Mouse (Mus musculus): ENCODE measurements around the gene Aspg. TPM values are rescaled to one million over a fixed set of nuclear protein-coding genes. Genes with fewer than 3 reads are reported as not detected.

The Aspg gene
- polyA plus RNA-seq, 1 experiment from 2014 or later, result 26.8 TPM

- Histone ChIP-seq H3K9me3 (no peaks in the 10 kb centered on the region), H3K27me3 (replicated peaks) (no peaks in the 10 kb centered on the region), H3K4me3 (replicated peaks) (no peak overlapping the region), H3K4me2 (replicated peaks) (no peak overlapping the region), H3K9ac (no peak overlapping the region), H3K4me1 (replicated peaks) (peaks cover 15% of the 10 kb centered on the region; the same call in 1 of the 2 replicates), H3K36me3 (no peaks in the 10 kb centered on the region), H3K27ac (no peak overlapping the region)
- ATAC-seq, result no peak
- WGBS, result 84% methylated on average over 6 of the region's 6 CpGs
These were observed 50.3 kb downstream of the Aspg start for GRCm38 (mm10) chr12:112156804-112157203.

GRCm38 (mm10) chr12:112158246-112158645 lies 51.8 kb downstream of the Aspg start:
- H3K4me1 ChIP-seq (replicated peaks), result peaks cover 15% of the 10 kb centered on the region; the same call in 1 of the 2 replicates
- H3K27me3 ChIP-seq (replicated peaks), result no peaks in the 10 kb centered on the region
- H3K27ac ChIP-seq, result no peak overlapping the region
- H3K9me3 ChIP-seq, result no peaks in the 10 kb centered on the region
- H3K4me2 ChIP-seq (replicated peaks), result no peak overlapping the region
- no peaks in the 10 kb centered on the region for H3K36me3 ChIP-seq
- no peak overlapping the region for H3K4me3 ChIP-seq (replicated peaks)
- ATAC-seq, result peak; percentile 44; the same call in 1 of the 2 replicates
- 48% methylated on average over 8 of the region's 8 CpGs for WGBS
- H3K9ac ChIP-seq, result no peak overlapping the region

GRCm38 (mm10) chr12:112158784-112159183 lies 52.3 kb downstream of the Aspg start:
- no peak overlapping the region for H3K4me3 ChIP-seq (replicated peaks)
- H3K4me1 ChIP-seq (replicated peaks), result peaks cover 17% of the 10 kb centered on the region; the same call in 1 of the 2 replicates
- H3K9me3 ChIP-seq, result no peaks in the 10 kb centered on the region
- no peak overlapping the region for H3K9ac ChIP-seq
- H3K4me2 ChIP-seq (replicated peaks), result no peak overlapping the region
- no peaks in the 10 kb centered on the region for H3K27me3 ChIP-seq (replicated peaks)
- no peaks in the 10 kb centered on the region for H3K36me3 ChIP-seq
- H3K27ac ChIP-seq, result no peak overlapping the region
- ATAC-seq, result peak; percentile 73

- peak; percentile 65 for ATAC-seq
- WGBS, result 39% methylated on average over 16 of the region's 16 CpGs
- Histone ChIP-seq H3K4me1 (replicated peaks) (peaks cover 18% of the 10 kb centered on the region), H3K4me2 (replicated peaks) (0 out of 2 replicates have a peak overlapping the region, but pooled peaks have one; percentile 7), H3K9me3 (no peaks in the 10 kb centered on the region), H3K9ac (no peak overlapping the region), H3K36me3 (no peaks in the 10 kb centered on the region), H3K27me3 (replicated peaks) (no peaks in the 10 kb centered on the region), H3K27ac (peak overlapping the region; percentile 49; the same call in 1 of the 2 replicates), H3K4me3 (replicated peaks) (no peak overlapping the region)
These were observed 57.7 kb downstream of the Aspg start for GRCm38 (mm10) chr12:112163981-112164839.

GRCm38 (mm10) chr12:112164840-112165219 lies 58.4 kb downstream of the Aspg start:
- ATAC-seq, result peak; percentile 78
- WGBS, result 54% methylated on average over 6 of the region's 6 CpGs
- H3K4me1 ChIP-seq (replicated peaks), result peaks cover 23% of the 10 kb centered on the region
- H3K9ac ChIP-seq, result no peak overlapping the region
- H3K27ac ChIP-seq, result peak overlapping the region; percentile 49; the same call in 1 of the 2 replicates
- no peak overlapping the region for H3K4me3 ChIP-seq (replicated peaks)
- H3K36me3 ChIP-seq, result no peaks in the 10 kb centered on the region
- no peaks in the 10 kb centered on the region for H3K9me3 ChIP-seq
- H3K27me3 ChIP-seq (replicated peaks), result no peaks in the 10 kb centered on the region
- H3K4me2 ChIP-seq (replicated peaks), result 0 out of 2 replicates have a peak overlapping the region, but pooled peaks have one; percentile 7

- peak; percentile 60 for ATAC-seq
- Histone ChIP-seq H3K27ac (no peak overlapping the region), H3K4me2 (replicated peaks) (no peak overlapping the region), H3K27me3 (replicated peaks) (no peaks in the 10 kb centered on the region), H3K4me3 (replicated peaks) (no peak overlapping the region), H3K9ac (no peak overlapping the region), H3K4me1 (replicated peaks) (peaks cover 20% of the 10 kb centered on the region), H3K36me3 (no peaks in the 10 kb centered on the region), H3K9me3 (no peaks in the 10 kb centered on the region)
- WGBS, result 55% methylated on average over 5 of the region's 5 CpGs
These were observed 62.8 kb downstream of the Aspg start for GRCm38 (mm10) chr12:112169240-112169639.

- no peak overlapping the region for H3K9ac ChIP-seq
- WGBS, result 50% methylated on average over 20 of the region's 20 CpGs
- no peak overlapping the region for H3K4me3 ChIP-seq (replicated peaks)
- no peaks in the 10 kb centered on the region for H3K36me3 ChIP-seq
- H3K9me3 ChIP-seq, result no peaks in the 10 kb centered on the region
- H3K27me3 ChIP-seq (replicated peaks), result no peaks in the 10 kb centered on the region
- peaks cover 11% of the 10 kb centered on the region for H3K4me1 ChIP-seq (replicated peaks)
- ATAC-seq, result no peak
- no peak overlapping the region for H3K27ac ChIP-seq
- H3K4me2 ChIP-seq (replicated peaks), result no peak overlapping the region
These were observed 64.4 kb downstream of the Aspg start for GRCm38 (mm10) chr12:112170671-112171574.

GRCm38 (mm10) chr12:112171657-112172056 lies 65.2 kb downstream of the Aspg start:
- H3K27ac ChIP-seq, result no peak overlapping the region
- H3K9ac ChIP-seq, result no peak overlapping the region
- H3K27me3 ChIP-seq (replicated peaks), result no peaks in the 10 kb centered on the region
- no peak overlapping the region for H3K4me2 ChIP-seq (replicated peaks)
- H3K36me3 ChIP-seq, result no peaks in the 10 kb centered on the region
- no peak overlapping the region for H3K4me3 ChIP-seq (replicated peaks)
- H3K4me1 ChIP-seq (replicated peaks), result peaks cover 11% of the 10 kb centered on the region
- WGBS, result 86% methylated on average over 1 of the region's 1 CpGs
- peak; percentile 27 for ATAC-seq
- no peaks in the 10 kb centered on the region for H3K9me3 ChIP-seq

- Histone ChIP-seq H3K27ac (no peak overlapping the region), H3K9me3 (no peaks in the 10 kb centered on the region), H3K4me1 (replicated peaks) (peaks cover 11% of the 10 kb centered on the region), H3K9ac (no peak overlapping the region), H3K27me3 (replicated peaks) (no peaks in the 10 kb centered on the region), H3K4me3 (replicated peaks) (no peak overlapping the region), H3K4me2 (replicated peaks) (no peak overlapping the region), H3K36me3 (no peaks in the 10 kb centered on the region)
- WGBS, result 60% methylated on average over 8 of the region's 8 CpGs
- ATAC-seq, result no peak
These were observed 65.7 kb downstream of the Aspg start for GRCm38 (mm10) chr12:112172214-112172613.

MicroRNAs encoded within 50 kb of the gene (microRNA counts, 519-probe panel; counts per million panel counts)
- microRNA mmu-miR-203, result 3,282 counts per million, percentile 83 among the panel's probes with 10 or more counts

Other genes starting within 250 kb of the Aspg start
- 19.8 and 21.7 TPM in 2 replicates for gene Ppp1r13b, start 198.6 kb upstream of the Aspg start, polyA plus RNA-seq (2015; fragmentation: Nextera tagmentation; extraction: Ambion mirVana)
- 924 and 941 TPM in 2 replicates for gene Atp5mpl, start 139.7 kb upstream of the Aspg start, polyA plus RNA-seq (2015; fragmentation: Nextera tagmentation; extraction: Ambion mirVana)
- gene Tdrd9, start 135.1 kb upstream of the Aspg start, polyA plus RNA-seq (2015; fragmentation: Nextera tagmentation; extraction: Ambion mirVana), result 0.46 TPM in 1 of 2 replicates, not detected in the other
- gene Rd3l, start 125.4 kb upstream of the Aspg start, polyA plus RNA-seq (2015; fragmentation: Nextera tagmentation; extraction: Ambion mirVana), result not detected in 2 replicates
- gene Kif26a, start 39.5 kb downstream of the Aspg start, polyA plus RNA-seq (2015; fragmentation: Nextera tagmentation; extraction: Ambion mirVana), result 2.9 and 3.0 TPM in 2 replicates

All from intestine, embryonic 15.5 days (tissue).